Mouse (Mus musculus): Measurements from ENCODE around the gene Crip1. TPM values are rescaled to one million over a fixed set of nuclear protein-coding genes. Genes with fewer than 3 reads are reported as not detected.
A peak's percentile ranks its signal among the peaks of the same experiment; 100 is the strongest.

The Crip1 gene
- polyA plus RNA-seq, 1 experiment from 2014 or later = 26.8 TPM

DNA sequence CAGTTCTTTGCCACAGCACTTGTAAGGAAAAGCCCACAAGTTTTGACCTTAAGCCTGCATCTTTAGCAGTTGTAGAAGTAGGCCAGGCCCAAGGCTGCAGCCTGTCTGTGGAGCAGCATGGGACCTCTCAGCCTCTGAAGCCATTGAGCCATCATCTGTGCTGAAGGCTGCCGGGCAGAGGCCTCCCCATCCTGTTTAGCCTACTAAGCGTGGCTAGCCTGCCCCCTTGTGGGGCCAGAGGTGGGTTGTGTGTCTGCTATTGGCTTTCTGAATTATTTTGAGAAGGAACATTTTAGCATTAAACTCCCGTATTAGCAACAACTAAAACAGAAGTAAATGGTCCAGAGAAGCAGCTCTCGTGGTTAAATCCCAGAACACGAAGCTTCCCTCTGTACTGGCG, 43.7 kb upstream of the Crip1 start:
- Histone ChIP-seq H3K36me3 (ENCODE audit: control insufficient read depth, insufficient read depth, low read length) (no peaks in the 10 kb centered on the region), H3K27ac (replicated peaks; ENCODE audit: low read depth, low read length) (no peak overlapping the region), H3K4me2 (ENCODE audit: low read length) (no peak overlapping the region), H3K9ac (replicated peaks; ENCODE audit: low read length) (no peak overlapping the region), H3K4me1 (ENCODE audit: control insufficient read depth, insufficient read depth, low read length) (peaks cover 21% of the 10 kb centered on the region), H3K4me3 (replicated peaks; ENCODE audit: low read depth, low read length) (no peak overlapping the region), H3K9me3 (ENCODE audit: control insufficient read depth, low read length) (no peaks in the 10 kb centered on the region), H3K27me3 (ENCODE audit: control insufficient read depth, insufficient read depth, low read length) (no peaks in the 10 kb centered on the region)
- ATAC-seq (ENCODE audit: low FRiP score, low TSS enrichment) (no peak; the same call in 1 of the 2 replicates), DNase-seq (peak; percentile 78)
- 63% methylated on average over 6 of the region's 6 CpGs for WGBS

DNA sequence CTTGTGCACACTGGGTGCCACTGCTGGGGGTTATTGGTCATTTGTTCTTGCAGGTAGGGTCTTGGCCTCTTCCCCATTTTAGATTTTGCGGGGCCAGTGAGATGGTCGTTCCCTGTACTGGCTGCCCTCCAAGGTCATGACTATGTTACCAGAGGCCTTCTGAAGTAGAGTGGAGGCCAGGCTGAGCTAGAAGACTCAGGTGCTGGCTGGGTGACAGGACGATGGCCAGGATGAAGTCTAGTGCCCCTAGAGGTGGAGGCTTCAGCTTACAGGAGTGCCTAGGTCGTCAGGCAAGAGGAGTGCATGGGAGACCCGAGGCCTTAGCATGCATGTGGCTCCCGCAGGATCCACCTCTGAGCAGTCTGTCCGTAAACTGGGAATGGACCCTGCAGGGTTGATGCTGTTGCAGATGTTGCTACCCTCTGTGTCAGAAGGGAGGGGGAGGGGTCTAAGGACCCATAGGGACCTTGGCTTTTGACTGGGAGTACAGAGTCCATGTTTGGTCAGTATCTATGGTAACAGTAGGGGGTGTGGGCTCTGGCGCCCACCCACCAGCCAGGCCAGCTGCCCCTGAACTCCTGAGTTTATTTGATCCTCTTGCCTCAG, 42.2 kb upstream of the Crip1 start:
- H3K4me1 ChIP-seq (ENCODE audit: control insufficient read depth, insufficient read depth, low read length) = peaks cover 16% of the 10 kb centered on the region

DNA sequence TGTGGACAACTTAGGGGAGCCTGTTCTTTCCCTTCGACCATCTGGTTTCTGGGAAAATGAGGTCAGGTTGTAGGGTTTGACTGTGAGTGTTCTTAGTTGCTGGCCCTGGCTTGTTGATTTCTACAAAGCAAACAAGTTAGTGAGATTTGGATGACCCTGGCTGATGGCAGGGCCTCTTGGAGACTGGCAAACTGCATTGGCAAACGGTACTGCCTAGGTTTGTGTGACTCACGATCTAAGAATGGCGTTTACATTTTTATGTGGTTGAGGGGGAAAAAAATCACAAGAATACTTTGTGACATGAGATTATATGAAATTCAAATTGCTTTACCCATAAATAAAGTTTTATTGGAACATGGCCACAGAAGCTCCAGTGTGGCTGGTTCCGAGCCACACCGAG, 39.7 kb upstream of the Crip1 start:
- H3K36me3 ChIP-seq (ENCODE audit: control insufficient read depth, insufficient read depth, low read length) = 0 out of 2 replicates have a peak, but pooled peaks cover 3% of the 10 kb centered on the region
- WGBS = 90% methylated on average over 6 of the region's 6 CpGs
- ATAC-seq (ENCODE audit: low FRiP score, low TSS enrichment) (no peak), DNase-seq (no peak)
- H3K9ac ChIP-seq (replicated peaks; ENCODE audit: low read length) = no peak overlapping the region
- no peaks in the 10 kb centered on the region for H3K27me3 ChIP-seq (ENCODE audit: control insufficient read depth, insufficient read depth, low read length)
- H3K4me1 ChIP-seq (ENCODE audit: control insufficient read depth, insufficient read depth, low read length) = no peaks in the 10 kb centered on the region
- no peak overlapping the region for H3K27ac ChIP-seq (replicated peaks; ENCODE audit: low read depth, low read length)
- H3K4me2 ChIP-seq (ENCODE audit: low read length) = no peak overlapping the region
- no peaks in the 10 kb centered on the region for H3K9me3 ChIP-seq (ENCODE audit: control insufficient read depth, low read length)
- H3K4me3 ChIP-seq (replicated peaks; ENCODE audit: low read depth, low read length) = no peak overlapping the region

More for the DNA sequence above, 42.2 kb upstream of the Crip1 start:
- ATAC-seq (ENCODE audit: low FRiP score, low TSS enrichment) (no peak), DNase-seq (no peak)
- Histone ChIP-seq H3K9ac (replicated peaks; ENCODE audit: low read length) (no peak overlapping the region), H3K27me3 (ENCODE audit: control insufficient read depth, insufficient read depth, low read length) (no peaks in the 10 kb centered on the region), H3K4me3 (replicated peaks; ENCODE audit: low read depth, low read length) (no peak overlapping the region), H3K36me3 (ENCODE audit: control insufficient read depth, insufficient read depth, low read length) (0 out of 2 replicates have a peak, but pooled peaks cover 3% of the 10 kb centered on the region), H3K27ac (replicated peaks; ENCODE audit: low read depth, low read length) (no peak overlapping the region), H3K4me2 (ENCODE audit: low read length) (no peak overlapping the region), H3K9me3 (ENCODE audit: control insufficient read depth, low read length) (no peaks in the 10 kb centered on the region)
- WGBS = 87% methylated on average over 8 of the region's 8 CpGs

- no peaks in the 10 kb centered on the region for H3K27me3 ChIP-seq (ENCODE audit: control insufficient read depth, insufficient read depth, low read length)
- H3K4me3 ChIP-seq (replicated peaks; ENCODE audit: low read depth, low read length) = no peak overlapping the region
- ATAC-seq (ENCODE audit: low FRiP score, low TSS enrichment) (no peak), DNase-seq (no peak)
- H3K9me3 ChIP-seq (ENCODE audit: control insufficient read depth, low read length) = no peaks in the 10 kb centered on the region
- H3K4me1 ChIP-seq (ENCODE audit: control insufficient read depth, insufficient read depth, low read length) = no peaks in the 10 kb centered on the region
- WGBS = 86% methylated on average over 4 of the region's 4 CpGs
- H3K27ac ChIP-seq (replicated peaks; ENCODE audit: low read depth, low read length) = no peak overlapping the region
- no peak overlapping the region for H3K9ac ChIP-seq (replicated peaks; ENCODE audit: low read length)
- H3K36me3 ChIP-seq (ENCODE audit: control insufficient read depth, insufficient read depth, low read length) = 0 out of 2 replicates have a peak, but pooled peaks cover 3% of the 10 kb centered on the region
- H3K4me2 ChIP-seq (ENCODE audit: low read length) = no peak overlapping the region
Measured at GRCm38 (mm10) chr12:113107431-113108124, 38.5 kb upstream of the Crip1 start.

DNA sequence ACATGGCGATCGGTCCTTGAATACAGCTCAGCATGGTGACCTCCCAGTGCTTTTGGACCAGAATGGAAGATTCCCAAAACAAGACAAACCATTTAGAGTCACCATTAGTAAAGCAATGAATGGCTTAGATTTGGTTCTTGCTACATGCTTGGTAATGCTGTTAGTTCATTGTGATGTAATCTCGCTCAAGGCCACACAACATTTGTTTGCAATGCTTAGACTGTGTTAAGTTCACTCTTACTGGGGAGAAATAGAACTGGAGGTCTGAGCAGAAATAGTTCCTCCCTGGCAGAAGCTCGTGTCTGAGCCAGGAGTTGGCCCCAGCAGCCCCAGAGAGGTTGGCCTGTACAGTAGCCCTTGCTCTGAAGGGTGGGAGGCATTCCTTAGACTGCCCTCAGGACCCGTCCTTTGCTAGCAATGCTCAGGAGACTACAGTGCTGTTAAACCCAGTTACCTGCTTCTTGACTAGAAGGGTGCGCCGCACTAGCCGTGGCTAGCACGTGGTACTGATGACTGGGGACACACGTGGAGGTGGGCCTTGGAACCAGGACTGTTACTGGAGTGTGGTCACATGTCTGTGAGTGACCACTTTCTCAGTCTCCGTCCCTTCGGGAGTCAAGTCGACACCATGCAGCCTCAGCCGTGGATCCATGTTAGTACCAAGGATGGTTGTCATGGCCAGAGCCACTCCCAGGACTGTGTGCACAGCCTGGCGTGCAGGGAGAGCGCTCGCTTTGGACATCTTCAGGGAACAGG, 37.4 kb upstream of the Crip1 start:
- 90% methylated on average over 17 of the region's 17 CpGs for WGBS

DNA sequence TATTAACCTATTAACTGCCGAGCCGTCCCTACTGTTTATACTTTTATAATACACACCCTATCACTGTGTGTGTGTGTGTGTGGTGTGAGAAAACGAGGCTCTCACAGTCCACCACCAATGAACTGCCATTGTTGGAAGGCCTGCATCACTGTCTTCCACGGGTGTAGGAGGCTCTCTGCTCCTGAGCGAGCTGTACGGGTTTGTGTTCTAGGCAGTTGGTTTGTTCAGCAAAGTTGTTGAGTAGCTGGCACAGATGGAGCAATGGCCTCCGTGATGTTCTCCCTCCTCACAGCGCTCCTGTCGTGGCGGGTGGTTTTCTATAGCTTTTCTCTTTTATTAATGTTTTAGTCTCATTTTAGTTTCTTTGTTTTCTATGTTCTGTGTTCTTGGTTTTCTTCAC, 36.3 kb upstream of the Crip1 start:
- Histone ChIP-seq H3K4me3 (replicated peaks; ENCODE audit: low read depth, low read length) (no peak overlapping the region), H3K9ac (replicated peaks; ENCODE audit: low read length) (no peak overlapping the region), H3K4me2 (ENCODE audit: low read length) (no peak overlapping the region), H3K27me3 (ENCODE audit: control insufficient read depth, insufficient read depth, low read length) (no peaks in the 10 kb centered on the region), H3K36me3 (ENCODE audit: control insufficient read depth, insufficient read depth, low read length) (peaks cover 16% of the 10 kb centered on the region; the same call in 1 of the 2 replicates), H3K4me1 (ENCODE audit: control insufficient read depth, insufficient read depth, low read length) (no peaks in the 10 kb centered on the region), H3K9me3 (ENCODE audit: control insufficient read depth, low read length) (no peaks in the 10 kb centered on the region), H3K27ac (replicated peaks; ENCODE audit: low read depth, low read length) (no peak overlapping the region)
- ATAC-seq (ENCODE audit: low FRiP score, low TSS enrichment) (no peak), DNase-seq (no peak)
- 89% methylated on average over 10 of the region's 10 CpGs for WGBS

More for the DNA sequence above, 37.4 kb upstream of the Crip1 start:
- Histone ChIP-seq H3K27ac (replicated peaks; ENCODE audit: low read depth, low read length) (0 out of 2 replicates have a peak overlapping the region, but pooled peaks have one; percentile 1), H3K4me1 (ENCODE audit: control insufficient read depth, insufficient read depth, low read length) (no peaks in the 10 kb centered on the region), H3K9me3 (ENCODE audit: control insufficient read depth, low read length) (no peaks in the 10 kb centered on the region), H3K9ac (replicated peaks; ENCODE audit: low read length) (no peak overlapping the region), H3K36me3 (ENCODE audit: control insufficient read depth, insufficient read depth, low read length) (peaks cover 8% of the 10 kb centered on the region; the same call in 1 of the 2 replicates), H3K27me3 (ENCODE audit: control insufficient read depth, insufficient read depth, low read length) (no peaks in the 10 kb centered on the region), H3K4me3 (replicated peaks; ENCODE audit: low read depth, low read length) (no peak overlapping the region), H3K4me2 (ENCODE audit: low read length) (no peak overlapping the region)
- DNase-seq (no peak), ATAC-seq (ENCODE audit: low FRiP score, low TSS enrichment) (no peak)

DNA sequence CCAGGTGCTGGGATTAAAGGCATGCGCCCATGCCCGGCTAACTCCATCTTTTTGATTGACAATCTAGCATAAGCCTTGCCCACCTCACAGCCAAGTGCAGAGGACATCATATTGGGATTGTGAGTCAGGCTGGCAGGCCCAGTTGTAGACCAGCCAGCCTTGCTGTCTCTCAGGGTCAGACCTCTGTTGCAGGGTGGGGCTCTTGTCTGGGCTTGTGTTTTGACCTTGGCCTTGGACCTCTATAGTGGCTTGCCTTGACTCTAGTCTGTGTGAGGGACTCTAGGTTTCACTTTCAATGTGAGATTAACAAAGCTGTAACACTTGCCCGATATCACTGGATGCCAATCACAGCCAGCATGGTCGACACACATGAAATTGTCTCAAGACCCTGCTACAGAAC, 32.0 kb upstream of the Crip1 start:
- Histone ChIP-seq H3K4me3 (replicated peaks; ENCODE audit: low read depth, low read length) (no peak overlapping the region), H3K36me3 (ENCODE audit: control insufficient read depth, insufficient read depth, low read length) (peaks cover 42% of the 10 kb centered on the region), H3K9ac (replicated peaks; ENCODE audit: low read length) (no peak overlapping the region), H3K4me1 (ENCODE audit: control insufficient read depth, insufficient read depth, low read length) (no peaks in the 10 kb centered on the region), H3K27me3 (ENCODE audit: control insufficient read depth, insufficient read depth, low read length) (no peaks in the 10 kb centered on the region), H3K4me2 (ENCODE audit: low read length) (no peak overlapping the region), H3K27ac (replicated peaks; ENCODE audit: low read depth, low read length) (no peak overlapping the region), H3K9me3 (ENCODE audit: control insufficient read depth, low read length) (no peaks in the 10 kb centered on the region)
- 90% methylated on average over 4 of the region's 4 CpGs for WGBS
- DNase-seq = no peak
- no peak for ATAC-seq (ENCODE audit: low FRiP score, low TSS enrichment)

- peaks cover 44% of the 10 kb centered on the region for H3K36me3 ChIP-seq (ENCODE audit: control insufficient read depth, insufficient read depth, low read length)
- H3K4me1 ChIP-seq (ENCODE audit: control insufficient read depth, insufficient read depth, low read length) = no peaks in the 10 kb centered on the region
- no peaks in the 10 kb centered on the region for H3K9me3 ChIP-seq (ENCODE audit: control insufficient read depth, low read length)
- H3K27ac ChIP-seq (replicated peaks; ENCODE audit: low read depth, low read length) = no peak overlapping the region
- H3K4me3 ChIP-seq (replicated peaks; ENCODE audit: low read depth, low read length) = no peak overlapping the region
- no peak overlapping the region for H3K4me2 ChIP-seq (ENCODE audit: low read length)
- WGBS = 89% methylated on average over 16 of the region's 16 CpGs
- no peak overlapping the region for H3K9ac ChIP-seq (replicated peaks; ENCODE audit: low read length)
- DNase-seq (no peak), ATAC-seq (ENCODE audit: low FRiP score, low TSS enrichment) (no peak)
- H3K27me3 ChIP-seq (ENCODE audit: control insufficient read depth, insufficient read depth, low read length) = no peaks in the 10 kb centered on the region
Measured at GRCm38 (mm10) chr12:113114856-113115538, 31.1 kb upstream of the Crip1 start.

Data from midbrain, embryonic 14.5 days (tissue).